Mouse (Mus musculus) R1 (cell line): Measurements from ENCODE around the gene Zfp651.
A peak's percentile ranks its signal among the peaks of the same experiment; 100 is the strongest.

Experiments used
- DNase-seq: peaks from one replicate; pipeline ENCODE4 v3.0.0-alpha.2; 2018; ENCODE audit warnings: low read depth, low spot score

The Zfp651 gene

DNA sequence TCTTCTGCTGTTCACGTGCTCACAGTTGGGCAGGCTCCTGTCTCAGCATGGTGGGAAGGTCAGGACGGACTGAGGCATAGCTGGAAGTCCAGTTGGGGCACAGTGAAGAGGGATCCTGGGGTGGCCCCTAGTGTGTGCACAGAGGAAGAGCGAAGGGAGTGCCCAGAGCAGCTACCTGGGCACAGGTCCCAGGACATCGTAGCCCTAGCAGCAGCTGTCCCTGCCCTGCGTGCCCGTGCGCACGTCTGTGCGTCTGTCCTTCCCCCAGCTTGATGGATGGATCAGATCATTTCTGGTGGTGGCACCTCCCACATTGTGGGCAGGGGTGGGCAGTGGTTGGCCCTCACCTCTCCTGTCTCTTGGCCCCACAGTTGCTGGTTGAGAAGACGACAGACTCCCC, 3.1 kb downstream of the Zfp651 start:
- DNase-seq, result no peak

DNA sequence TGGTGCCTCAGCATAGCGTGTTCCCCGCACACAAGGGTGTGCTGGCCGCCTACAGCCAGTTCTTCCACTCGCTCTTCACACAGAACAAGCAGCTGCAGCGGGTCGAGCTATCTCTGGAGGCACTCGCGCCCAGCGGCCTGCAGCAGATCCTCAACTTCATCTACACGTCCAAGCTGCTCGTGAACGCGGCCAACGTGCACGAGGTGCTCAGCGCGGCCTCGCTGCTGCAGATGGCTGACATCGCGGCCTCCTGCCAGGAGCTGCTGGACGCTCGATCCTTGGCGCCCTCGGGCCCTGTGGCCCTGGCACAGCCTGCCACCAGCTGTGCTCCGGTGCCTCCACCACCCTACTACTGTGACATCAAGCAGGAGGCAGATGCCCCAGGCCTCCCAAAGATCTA, 3.6 kb downstream of the Zfp651 start:
- no peak for DNase-seq

DNA sequence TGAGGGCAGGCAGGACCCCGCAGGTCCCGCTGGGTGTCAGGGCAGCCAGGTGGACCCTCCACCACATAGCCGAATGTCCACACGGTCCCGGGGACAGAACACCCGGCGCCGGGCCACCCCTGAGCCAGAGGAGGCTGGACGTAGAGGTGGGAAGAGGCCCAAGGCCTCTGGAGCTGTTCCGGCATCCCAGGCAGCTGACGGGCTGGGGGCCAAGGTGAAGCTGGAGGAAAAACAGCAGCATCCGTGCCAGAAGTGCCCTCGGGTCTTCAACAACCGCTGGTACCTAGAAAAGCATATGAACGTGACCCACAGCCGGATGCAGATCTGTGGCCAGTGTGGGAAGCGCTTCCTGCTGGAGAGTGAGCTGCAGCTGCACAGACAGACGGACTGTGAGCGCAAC, 4.6 kb downstream of the Zfp651 start:
- DNase-seq, result no peak

DNA sequence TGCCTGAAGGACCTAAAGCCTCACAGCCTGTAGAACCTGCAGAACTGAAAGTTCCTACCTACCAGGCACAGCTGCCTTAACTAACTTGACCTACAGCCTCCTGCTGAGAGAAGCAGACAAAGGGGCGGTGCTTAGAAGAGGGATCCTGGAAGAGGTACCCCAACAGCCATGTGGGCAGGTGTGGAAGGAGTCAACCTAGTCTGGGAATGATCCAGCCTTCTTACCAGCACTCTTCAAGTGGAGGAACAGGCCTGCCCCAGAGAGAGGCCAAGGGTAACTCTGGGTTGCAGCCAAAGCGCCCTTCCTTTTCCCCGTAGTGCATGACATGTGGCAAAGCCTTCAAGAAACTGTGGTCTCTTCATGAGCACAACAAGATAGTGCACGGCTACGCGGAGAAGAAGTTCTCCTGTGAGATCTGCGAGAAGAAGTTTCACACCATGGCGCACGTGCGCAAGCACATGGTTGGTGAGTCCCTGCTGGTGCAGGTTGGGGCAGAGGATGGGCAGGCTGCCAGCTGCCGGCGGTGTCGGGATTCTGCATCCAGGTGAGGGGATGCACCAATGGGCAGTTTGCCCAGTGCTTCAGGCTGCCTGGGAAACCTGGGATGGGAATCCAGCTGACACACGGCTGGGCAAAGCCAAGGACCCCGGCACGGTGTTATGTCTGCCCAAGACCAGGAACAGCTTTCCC, 6.2 kb downstream of the Zfp651 start:
- DNase-seq, result no peak

DNA sequence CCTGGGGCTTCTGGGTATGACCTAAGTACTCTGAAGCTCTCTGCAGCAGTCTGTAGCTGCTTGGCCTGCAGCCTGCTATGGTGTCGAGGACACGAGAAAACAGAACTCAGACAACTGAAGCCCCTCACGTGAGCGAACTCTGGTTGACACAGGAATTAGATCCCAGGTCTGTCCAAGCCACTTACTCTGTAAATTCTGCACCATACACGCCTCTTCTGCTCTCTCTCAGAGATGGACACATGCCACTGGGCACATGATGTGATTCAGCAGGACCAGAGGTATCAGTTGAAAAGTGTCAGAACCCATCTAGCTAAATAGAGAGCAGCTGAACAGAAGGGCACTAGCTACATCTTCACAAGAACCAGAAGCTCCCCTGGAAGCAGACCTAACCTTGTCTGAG, 13.3 kb downstream of the Zfp651 start:
- DNase-seq, result no peak

DNA sequence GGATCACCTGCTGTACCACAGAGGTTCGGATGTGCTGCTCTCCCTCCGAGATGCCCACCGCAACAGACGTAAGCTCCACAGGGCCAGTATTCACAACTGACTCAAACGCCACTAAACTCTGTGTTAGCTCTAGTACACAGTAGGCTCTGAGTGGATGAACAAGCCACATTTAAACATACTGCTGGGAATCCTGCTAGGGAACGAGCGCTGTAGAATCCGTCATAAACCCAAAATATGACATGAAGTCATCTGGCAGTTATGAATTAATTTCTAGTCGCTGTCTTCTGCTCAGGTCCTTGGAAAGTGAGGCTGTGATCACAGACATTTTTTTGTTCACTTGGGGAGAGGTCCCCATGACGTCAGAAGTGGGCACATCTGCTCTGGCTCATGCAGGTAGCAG, 16.8 kb downstream of the Zfp651 start:
- DNase-seq, result no peak

DNA sequence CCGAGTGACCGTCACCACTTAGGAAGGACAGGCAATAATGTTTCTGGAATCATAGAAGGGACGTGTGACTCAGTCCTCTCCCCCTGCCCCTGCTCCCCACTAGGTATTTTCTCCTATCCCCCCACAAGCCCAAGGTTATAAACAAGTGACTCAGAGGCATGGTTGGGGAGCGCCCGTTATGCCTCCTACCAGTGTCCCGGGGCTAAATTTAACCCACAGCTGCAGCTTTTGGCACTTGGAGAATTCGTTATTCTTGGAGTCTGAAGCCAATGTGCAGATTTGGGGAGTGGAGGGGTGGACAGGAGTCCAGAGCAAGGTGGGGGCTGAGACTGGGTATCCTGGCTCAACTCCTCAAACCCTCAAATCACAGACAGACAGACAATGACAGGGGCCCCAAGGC, 17.4 kb downstream of the Zfp651 start:
- DNase-seq, result no peak

DNA sequence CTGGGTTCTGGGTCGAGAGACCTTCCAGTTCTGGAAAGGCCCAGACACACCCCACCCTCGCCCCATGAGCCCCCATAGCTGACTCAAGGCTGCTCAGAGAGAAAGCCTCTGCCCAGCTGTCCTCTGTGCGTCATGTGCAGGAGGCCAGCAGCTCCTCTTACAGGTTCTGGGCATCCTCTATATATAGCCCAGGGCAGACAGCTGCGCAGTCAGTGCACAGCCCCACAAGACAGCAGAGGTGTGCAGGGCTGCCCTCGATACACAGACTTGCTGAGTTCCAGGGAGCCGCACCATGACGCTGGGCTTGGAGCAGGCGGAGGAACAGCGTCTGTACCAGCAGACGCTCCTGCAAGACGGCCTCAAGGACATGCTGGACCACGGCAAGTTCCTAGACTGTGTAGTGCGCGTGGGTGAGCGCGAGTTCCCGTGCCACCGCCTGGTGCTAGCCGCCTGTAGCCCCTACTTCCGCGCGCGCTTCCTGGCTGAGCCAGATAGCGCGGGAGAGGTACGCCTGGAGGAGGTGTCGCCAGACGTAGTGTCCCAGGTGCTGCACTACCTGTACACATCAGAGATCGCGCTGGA, 18.4 kb downstream of the Zfp651 start, which contains the start of gene Klhl40:
Gene Klhl40 (plus strand): TSS at position 124 of the 582 bp plus-strand sequence.
- peak; percentile 28 for DNase-seq

DNA sequence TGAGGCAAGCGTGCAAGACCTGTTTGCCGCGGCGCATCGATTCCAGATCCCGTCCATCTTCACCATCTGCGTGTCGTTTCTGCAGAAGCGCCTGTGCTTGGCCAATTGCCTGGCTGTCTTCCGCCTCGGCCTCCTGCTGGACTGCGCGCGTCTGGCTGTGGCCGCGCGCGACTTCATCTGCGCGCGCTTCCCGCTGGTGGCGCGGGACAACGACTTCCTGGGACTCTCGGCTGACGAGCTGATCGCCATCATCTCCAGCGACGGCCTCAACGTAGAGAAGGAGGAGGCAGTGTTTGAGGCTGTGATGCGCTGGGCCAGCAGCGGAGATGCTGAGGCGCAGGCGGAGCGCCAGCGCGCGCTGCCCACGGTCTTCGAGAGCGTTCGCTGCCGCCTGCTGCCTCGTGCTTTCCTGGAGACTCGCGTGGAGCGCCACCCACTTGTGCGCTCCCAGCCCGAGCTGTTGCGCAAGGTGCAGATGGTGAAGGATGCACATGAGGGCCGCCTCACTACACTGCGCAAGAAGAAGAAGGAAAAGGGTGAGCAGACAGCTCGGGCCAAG, 19.0 kb downstream of the Zfp651 start:
- DNase-seq, result peak; percentile 39

DNA sequence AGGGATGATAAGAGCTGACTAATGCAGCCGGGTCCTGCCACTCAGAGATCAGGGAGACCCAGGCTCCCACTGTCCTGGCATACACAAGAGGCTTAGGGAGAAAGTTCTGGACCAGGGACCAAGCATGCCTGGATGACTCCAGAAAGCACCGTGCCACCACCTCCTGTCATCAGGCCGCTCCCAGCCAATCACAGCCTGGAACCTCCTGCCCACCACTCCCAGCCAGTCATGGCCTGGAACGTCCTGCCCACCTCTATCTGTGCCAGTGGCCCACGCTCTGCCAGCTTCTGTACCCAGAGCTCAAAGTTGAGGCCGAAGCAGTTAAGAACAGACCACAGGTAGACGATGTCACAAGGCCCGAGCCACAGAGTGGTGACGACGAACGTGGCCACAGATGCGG, 25.7 kb downstream of the Zfp651 start:
- no peak for DNase-seq

DNA sequence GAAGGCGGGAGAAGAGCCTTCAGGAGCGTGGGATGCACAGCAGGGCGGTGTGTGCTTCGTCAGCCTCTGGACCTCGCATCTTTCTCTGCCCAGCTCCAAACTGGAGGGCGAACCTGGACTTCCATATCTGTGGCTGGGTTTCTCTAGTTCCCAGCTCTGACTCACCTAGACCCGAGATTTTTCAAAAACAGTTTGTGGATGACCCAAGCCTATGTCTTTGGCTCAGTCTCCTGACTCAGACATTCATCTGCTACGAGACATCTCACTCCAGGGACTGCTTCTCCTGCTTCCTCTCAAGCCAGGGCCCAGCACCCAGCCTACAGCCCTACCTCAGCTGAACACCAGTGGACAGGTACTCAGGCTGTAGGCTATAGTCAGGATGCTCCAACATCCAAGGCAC, 26.1 kb downstream of the Zfp651 start:
- DNase-seq, result no peak

DNA sequence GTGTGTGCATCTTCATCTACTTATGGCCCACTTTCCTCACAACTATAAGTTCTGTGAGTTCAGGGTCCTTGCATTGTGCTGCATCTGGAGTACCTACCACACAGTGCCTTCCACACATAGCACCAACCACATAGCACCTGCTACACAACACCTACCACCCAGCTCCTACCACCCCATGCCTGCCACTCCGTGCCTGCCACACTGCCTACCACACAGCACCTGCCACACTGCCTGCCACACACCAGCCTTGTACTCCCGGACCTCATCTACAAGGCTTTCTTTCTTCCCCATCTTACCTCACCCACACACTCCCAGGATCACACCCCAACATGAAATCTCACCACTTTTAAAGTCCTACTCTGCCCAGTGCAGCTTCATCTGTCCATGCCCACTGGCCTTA, 27.2 kb downstream of the Zfp651 start:
- DNase-seq, result no peak

DNA sequence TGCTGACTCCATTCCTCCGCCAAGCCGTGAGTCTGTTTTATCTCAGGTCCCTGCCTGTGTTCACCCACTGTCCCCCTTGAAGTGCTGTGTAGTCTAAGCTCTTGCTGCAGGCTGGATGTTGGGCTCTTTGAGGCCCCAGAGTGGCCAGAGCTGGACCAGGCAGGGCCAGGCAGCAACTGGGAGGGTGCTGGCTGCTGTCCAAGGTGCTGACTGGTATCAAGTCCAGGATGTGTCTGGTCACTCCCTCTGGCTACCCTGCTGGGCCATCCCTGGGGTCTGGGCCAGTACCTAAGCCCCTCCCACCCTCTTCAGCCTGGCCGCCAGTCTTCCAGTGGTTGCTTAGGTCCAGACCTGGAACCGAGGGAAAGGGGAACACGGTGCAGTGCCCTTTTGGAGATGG, 32.1 kb downstream of the Zfp651 start:
- peak; percentile 23 for DNase-seq

DNA sequence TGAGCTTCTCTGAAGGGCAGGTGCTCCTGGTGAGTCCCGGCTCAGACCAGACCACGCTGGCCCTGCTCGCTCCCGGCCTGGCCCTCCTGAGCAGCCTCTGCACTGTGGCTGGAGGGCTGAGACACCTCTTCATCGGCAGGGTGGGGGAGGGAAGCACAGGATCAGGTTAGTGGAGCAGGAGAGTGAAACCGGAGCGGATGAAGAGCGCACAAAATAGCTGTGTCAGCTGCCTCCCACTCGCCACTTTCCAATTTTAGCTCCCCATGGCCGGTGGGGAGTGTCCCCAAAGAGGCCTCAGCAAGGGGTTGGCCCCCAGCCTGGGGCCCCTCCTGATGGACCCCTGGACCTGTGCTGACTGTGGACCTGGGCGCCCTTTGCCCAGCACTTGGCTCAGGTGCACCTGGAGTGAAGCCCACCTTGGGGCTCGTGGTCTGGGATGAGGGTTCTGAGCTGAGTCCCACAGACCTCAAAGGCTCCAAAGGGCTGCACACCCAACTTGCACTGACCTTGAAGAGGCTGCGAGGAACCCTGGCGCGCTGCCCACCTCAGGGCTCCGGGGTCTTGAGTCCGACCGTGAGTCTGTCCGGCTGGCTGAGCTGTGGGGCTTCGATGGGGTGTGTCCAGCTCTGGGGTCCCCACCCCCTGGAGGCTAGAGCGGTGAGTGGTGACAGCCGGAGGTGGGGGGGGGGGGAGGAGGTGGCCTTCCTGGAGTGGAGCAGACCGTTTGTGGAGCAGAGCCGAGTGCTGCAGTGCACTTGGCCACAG, 32.8 kb downstream of the Zfp651 start, which contains the start of gene Hhatl:
Gene Hhatl (minus strand): TSS at position 751 of the 765 bp plus-strand sequence.
- DNase-seq, result no peak

DNA sequence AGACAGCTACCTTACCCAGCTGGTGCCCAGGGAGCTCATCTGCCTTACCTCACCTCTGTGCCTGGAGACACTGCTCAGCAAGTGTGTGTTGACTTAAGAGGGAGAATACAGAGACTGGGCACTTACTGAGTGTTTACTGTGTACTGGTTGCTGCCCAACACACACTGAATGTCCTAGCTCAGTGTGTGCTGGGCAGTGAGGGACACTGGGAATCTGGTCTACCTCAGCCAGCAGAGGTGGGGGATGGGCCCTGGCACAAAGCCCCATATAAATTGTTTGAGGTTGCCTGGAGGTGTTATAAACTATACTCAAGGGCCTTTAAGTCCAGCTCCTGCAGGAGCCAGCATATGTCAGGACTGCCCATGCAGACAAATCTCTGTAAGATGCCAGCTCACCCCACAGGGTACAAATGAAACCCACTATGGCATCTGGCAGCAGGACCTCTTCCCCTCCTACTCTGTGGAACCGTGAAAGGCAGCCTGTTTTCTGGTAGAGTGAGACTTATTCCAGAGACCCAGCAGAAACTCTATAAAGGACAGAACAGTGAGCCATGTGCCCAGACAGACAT, 35.9 kb downstream of the Zfp651 start:
- no peak for DNase-seq

DNA sequence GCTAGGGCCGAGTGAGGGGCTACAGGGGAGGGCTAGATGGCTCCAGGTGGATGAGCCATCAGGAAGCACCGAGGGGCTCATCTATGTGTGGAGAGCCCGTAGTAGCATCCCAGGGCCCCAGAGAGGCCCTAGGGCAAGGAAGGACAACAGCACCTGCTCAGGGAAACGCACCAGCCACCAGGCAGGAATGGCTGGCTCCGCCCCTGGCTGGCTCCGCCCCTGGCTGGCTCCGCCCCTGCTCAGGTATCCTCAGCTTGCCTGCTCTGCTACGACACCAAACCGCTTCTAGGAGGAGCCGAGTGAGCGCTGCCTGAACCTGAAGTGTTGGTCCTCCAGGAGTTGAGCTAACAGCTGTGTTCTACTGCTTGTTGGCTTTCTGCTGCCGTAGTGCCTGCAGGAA, 38.6 kb downstream of the Zfp651 start:
- DNase-seq, result peak; percentile 46

DNA sequence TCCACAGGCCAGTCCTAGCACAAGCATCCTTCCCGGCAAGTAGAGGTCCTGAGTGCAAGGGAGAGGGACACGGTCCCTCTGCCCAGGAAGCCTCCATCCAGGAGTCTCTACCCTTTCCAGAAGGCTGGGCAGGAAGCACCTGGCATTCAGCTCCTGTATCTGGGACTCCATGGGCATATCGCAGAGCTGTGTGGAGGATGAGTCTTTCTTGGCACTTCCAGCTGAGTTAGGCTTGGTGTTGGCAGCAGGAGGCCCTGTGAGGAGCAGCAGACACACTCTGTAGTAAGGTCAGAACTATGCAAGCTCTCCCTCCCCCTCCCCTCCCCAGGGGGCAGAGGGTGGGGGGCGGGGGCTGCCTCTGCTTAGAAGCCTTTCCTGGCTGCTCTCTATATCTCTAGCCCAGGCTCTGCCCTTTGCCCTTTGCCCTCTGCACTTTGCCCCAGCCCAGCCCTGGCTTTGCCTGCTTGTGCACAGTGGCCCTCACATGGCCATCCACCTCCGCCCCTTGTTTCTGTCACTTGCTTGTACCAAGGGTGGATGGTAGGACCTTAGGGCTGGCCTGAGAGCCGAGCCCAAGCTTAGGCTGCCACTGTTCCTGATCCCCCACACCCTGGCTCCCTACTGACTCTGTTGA, 39.9 kb downstream of the Zfp651 start:
- DNase-seq, result no peak

DNA sequence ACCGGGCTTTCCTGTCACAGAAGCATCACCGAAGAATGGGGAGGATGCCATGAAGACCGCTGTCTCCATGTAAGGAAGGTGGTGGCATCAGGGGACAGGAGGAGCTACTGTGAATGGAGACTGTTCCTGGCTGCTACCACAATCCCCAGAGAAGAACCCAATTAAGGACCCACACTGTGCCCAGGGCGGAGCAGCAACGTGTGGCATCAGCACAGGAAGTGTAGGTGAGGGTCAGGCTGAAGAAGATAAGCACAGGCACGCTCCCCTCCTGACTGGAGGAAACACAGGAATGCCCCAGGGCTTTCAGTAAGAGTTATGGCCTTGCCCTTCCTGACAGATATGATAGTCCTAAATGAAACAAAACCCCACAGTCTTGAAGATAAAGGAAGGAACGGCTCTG, 43.6 kb downstream of the Zfp651 start:
- no peak for DNase-seq

DNA sequence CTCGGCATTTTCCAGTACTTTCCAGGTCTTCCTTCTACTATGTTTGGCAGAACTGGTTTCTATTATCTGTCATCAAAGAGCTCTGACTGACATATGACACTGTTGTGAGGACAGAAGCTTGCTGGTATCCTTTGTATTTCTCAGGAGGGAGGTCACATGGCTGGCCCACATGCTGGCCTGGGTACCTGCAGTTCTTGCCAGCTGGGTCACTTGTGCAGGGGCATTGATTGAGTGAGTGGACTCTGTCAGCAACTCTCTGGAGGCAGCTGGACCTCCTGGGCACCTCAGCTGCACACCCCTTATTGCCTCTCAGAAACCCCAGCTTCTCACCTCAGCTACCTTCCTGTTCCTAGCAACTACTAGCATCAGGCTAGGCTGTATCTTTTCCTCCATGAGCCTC, 48.4 kb downstream of the Zfp651 start:
- DNase-seq, result no peak

DNA sequence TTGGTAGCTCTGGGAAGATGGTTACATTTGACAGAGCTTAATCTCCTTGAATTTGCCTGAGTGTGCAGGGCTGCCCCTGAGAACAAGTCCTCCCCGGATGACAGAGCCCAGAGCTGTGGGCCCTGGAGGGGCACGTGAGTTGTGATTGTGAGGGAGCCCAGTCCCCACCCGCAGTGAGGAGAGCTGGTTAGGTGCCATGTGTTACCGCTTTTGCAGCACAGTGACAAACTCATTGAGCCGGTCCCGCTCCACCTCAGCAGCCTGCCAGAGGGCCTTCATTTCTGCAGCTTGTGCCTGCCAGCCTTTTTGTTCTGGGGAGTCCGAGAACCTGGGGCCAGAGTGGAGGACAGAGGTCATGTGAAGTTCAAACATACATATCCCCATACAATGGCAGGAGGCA, 48.8 kb downstream of the Zfp651 start:
- no peak for DNase-seq

DNA sequence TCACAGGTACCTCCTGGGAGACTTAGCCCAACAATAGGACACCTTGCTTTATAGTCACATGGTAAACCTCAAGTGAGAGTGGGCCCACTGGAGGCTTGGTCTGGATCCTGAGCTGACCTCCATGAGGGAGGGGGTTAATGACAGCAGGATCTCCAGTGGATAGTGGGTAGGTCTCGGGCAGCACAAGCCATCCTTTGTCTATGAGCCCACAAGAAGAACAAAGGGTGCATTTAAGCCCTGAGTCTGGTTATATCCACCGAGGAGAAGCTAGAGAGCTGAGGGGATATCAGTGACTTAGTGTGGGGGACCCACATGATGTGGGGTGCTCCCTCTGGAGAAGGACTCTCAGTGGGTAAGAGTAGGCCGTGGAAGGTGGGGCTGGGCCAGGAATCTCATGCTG, 49.4 kb downstream of the Zfp651 start:
- DNase-seq, result no peak
